Mouse (Mus musculus): Measurements from ENCODE around the gene Map4k3. TPM values are rescaled to one million over a fixed set of nuclear protein-coding genes. Genes with fewer than 3 reads are reported as not detected.
"Not testable (repeated sequence)": the region's sequence is repeated elsewhere in the genome, so short reads cannot be mapped to it uniquely, and the experiment has no call there.

Gene Map4k3
- polyA plus RNA-seq, 1 experiment from 2014 or later = 15.1 TPM

- no peak overlapping the region for H3K9ac ChIP-seq
- no peak overlapping the region for H3K4me3 ChIP-seq
- H3K9me3 ChIP-seq = no peaks in the 10 kb centered on the region
- no peak for ATAC-seq (ENCODE audit: extremely low read depth, insufficient number of reproducible peaks, low FRiP score, low TSS enrichment)
- WGBS = 77% methylated on average over 20 of the region's 20 CpGs
- H3K27ac ChIP-seq (replicated peaks) = no peak overlapping the region
- H3K36me3 ChIP-seq = no peaks in the 10 kb centered on the region
- H3K4me1 ChIP-seq = no peaks in the 10 kb centered on the region
- no peaks in the 10 kb centered on the region for H3K27me3 ChIP-seq (replicated peaks)
- H3K4me2 ChIP-seq = no peak overlapping the region
These were observed 184.6 kb downstream of the Map4k3 start for GRCm38 (mm10) chr17:80543646-80544045.

- 52% methylated on average over 6 of the region's 6 CpGs for WGBS
- no peak overlapping the region for H3K9ac ChIP-seq
- H3K27me3 ChIP-seq (replicated peaks) = no peaks in the 10 kb centered on the region
- no peak overlapping the region for H3K27ac ChIP-seq (replicated peaks)
- H3K4me2 ChIP-seq = no peak overlapping the region
- H3K4me1 ChIP-seq = no peaks in the 10 kb centered on the region
- H3K4me3 ChIP-seq = no peak overlapping the region
- H3K36me3 ChIP-seq = no peaks in the 10 kb centered on the region
- no peaks in the 10 kb centered on the region for H3K9me3 ChIP-seq
- ATAC-seq (ENCODE audit: extremely low read depth, insufficient number of reproducible peaks, low FRiP score, low TSS enrichment) = no peak
These were observed 191.1 kb downstream of the Map4k3 start for GRCm38 (mm10) chr17:80537136-80537535.

GRCm38 (mm10) chr17:80535633-80536032 is 192.7 kb downstream of the Map4k3 start:
- H3K27me3 ChIP-seq (replicated peaks) = no peaks in the 10 kb centered on the region
- no peak overlapping the region for H3K27ac ChIP-seq (replicated peaks)
- no peaks in the 10 kb centered on the region for H3K36me3 ChIP-seq
- H3K9me3 ChIP-seq = no peaks in the 10 kb centered on the region
- 57% methylated on average over 6 of the region's 6 CpGs for WGBS
- no peak overlapping the region for H3K4me3 ChIP-seq
- no peak overlapping the region for H3K4me2 ChIP-seq
- H3K4me1 ChIP-seq = no peaks in the 10 kb centered on the region
- no peak overlapping the region for H3K9ac ChIP-seq
- ATAC-seq (ENCODE audit: extremely low read depth, insufficient number of reproducible peaks, low FRiP score, low TSS enrichment) = no peak

DNA sequence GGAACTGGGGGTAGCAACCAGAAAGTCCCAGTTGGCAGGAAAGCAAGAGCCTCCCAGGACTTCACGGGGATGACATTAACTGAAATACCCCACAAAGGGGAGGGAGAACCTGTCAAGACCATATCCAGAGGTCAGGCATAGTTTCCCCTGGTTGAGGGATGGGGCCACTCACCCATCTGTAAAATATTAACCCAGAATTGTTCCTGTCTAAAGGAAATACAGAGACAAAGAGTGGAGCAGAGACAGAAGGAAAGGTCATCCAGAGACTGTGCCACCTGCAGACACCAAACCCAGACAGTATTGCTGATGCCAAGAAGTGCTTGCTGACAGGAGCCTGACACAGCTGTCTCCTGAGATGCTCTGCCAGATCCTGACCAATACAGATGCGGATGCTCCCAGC is 196.9 kb downstream of the Map4k3 start:
- not testable (repeated sequence) for H3K9ac ChIP-seq; H3K4me1 ChIP-seq; H3K9me3 ChIP-seq; ATAC-seq (ENCODE audit: extremely low read depth, insufficient number of reproducible peaks, low FRiP score, low TSS enrichment); H3K36me3 ChIP-seq; H3K4me2 ChIP-seq; H3K4me3 ChIP-seq; H3K27me3 ChIP-seq (replicated peaks); H3K27ac ChIP-seq (replicated peaks)
- WGBS = 47% methylated on average over 2 of the region's 2 CpGs

Other genes starting within 250 kb of the Map4k3 start
- 2.2 TPM in 2 replicates for gene Sos1, start 248.0 kb downstream of the Map4k3 start, polyA plus RNA-seq (2015; fragmentation: Nextera tagmentation; extraction: Ambion mirVana)
- gene Cdkl4, start 150.7 kb downstream of the Map4k3 start, polyA plus RNA-seq (2015; fragmentation: Nextera tagmentation; extraction: Ambion mirVana) = 0.14 TPM in 1 of 2 replicates, not detected in the other
- 5.4 and 6.0 TPM in 2 replicates for gene Tmem178, start 216.1 kb upstream of the Map4k3 start, polyA plus RNA-seq (2015; fragmentation: Nextera tagmentation; extraction: Ambion mirVana)

Measured in heart, embryonic 13.5 days (tissue).